Mouse (Mus musculus): ENCODE results near the gene Nol9. TPM values are rescaled to one million over a fixed set of nuclear protein-coding genes. Genes with fewer than 3 reads are reported as not detected.

Gene Nol9
- polyA plus RNA-seq, 1 experiment from 2014 or later = 46.0 TPM

GRCm38 (mm10) chr4:152097911-152098799 is 59.0 kb downstream of the Nol9 start:
- Histone ChIP-seq H3K36me3 (peaks cover 14% of the 10 kb centered on the region), H3K27ac (no peak overlapping the region), H3K4me3 (no peak overlapping the region), H3K27me3 (no peaks in the 10 kb centered on the region), H3K4me2 (replicated peaks) (0 out of 2 replicates have a peak overlapping the region, but pooled peaks have one; percentile 7), H3K4me1 (peaks cover 30% of the 10 kb centered on the region), H3K9ac (no peak overlapping the region), H3K9me3 (no peaks in the 10 kb centered on the region)
- 16% methylated on average over 11 of the region's 11 CpGs for WGBS
- ATAC-seq (ENCODE audit: insufficient number of reproducible peaks, insufficient read depth, low FRiP score, low TSS enrichment) = no peak

- H3K4me3 ChIP-seq = no peak overlapping the region
- no peaks in the 10 kb centered on the region for H3K9me3 ChIP-seq
- H3K27me3 ChIP-seq = no peaks in the 10 kb centered on the region
- no peak overlapping the region for H3K9ac ChIP-seq
- peaks cover 32% of the 10 kb centered on the region for H3K36me3 ChIP-seq
- no peak overlapping the region for H3K4me2 ChIP-seq (replicated peaks)
- H3K4me1 ChIP-seq = peaks cover 30% of the 10 kb centered on the region
- no peak overlapping the region for H3K27ac ChIP-seq
- ATAC-seq (ENCODE audit: insufficient number of reproducible peaks, insufficient read depth, low FRiP score, low TSS enrichment) = no peak
- 73% methylated on average over 11 of the region's 11 CpGs for WGBS
These were observed 61.4 kb downstream of the Nol9 start for GRCm38 (mm10) chr4:152100541-152100940.

GRCm38 (mm10) chr4:152101081-152101653 is 62.0 kb downstream of the Nol9 start:
- Histone ChIP-seq H3K4me1 (peaks cover 26% of the 10 kb centered on the region), H3K4me3 (no peak overlapping the region)
- ATAC-seq (ENCODE audit: insufficient number of reproducible peaks, insufficient read depth, low FRiP score, low TSS enrichment) = no peak

GRCm38 (mm10) chr4:152101921-152102320 is 62.8 kb downstream of the Nol9 start:
- H3K4me2 ChIP-seq (replicated peaks) = no peak overlapping the region
- H3K9ac ChIP-seq = no peak overlapping the region
- H3K27me3 ChIP-seq = no peaks in the 10 kb centered on the region
- peaks cover 44% of the 10 kb centered on the region for H3K36me3 ChIP-seq
- no peaks in the 10 kb centered on the region for H3K9me3 ChIP-seq
- H3K4me1 ChIP-seq = peaks cover 21% of the 10 kb centered on the region
- H3K27ac ChIP-seq = no peak overlapping the region
- no peak for ATAC-seq (ENCODE audit: insufficient number of reproducible peaks, insufficient read depth, low FRiP score, low TSS enrichment)
- H3K4me3 ChIP-seq = no peak overlapping the region
- WGBS = 94% methylated on average over 16 of the region's 16 CpGs

More at GRCm38 (mm10) chr4:152101081-152101653, 62.0 kb downstream of the Nol9 start:
- Histone ChIP-seq H3K4me2 (replicated peaks) (no peak overlapping the region), H3K9me3 (no peaks in the 10 kb centered on the region), H3K27me3 (no peaks in the 10 kb centered on the region), H3K27ac (no peak overlapping the region), H3K36me3 (peaks cover 38% of the 10 kb centered on the region), H3K9ac (no peak overlapping the region)
- WGBS = 57% methylated on average over 7 of the region's 7 CpGs

GRCm38 (mm10) chr4:152103025-152103424 is 63.9 kb downstream of the Nol9 start:
- WGBS = 36% methylated on average over 7 of the region's 7 CpGs
- Histone ChIP-seq H3K9ac (no peak overlapping the region), H3K27me3 (0 out of 2 replicates have a peak, but pooled peaks cover 4% of the 10 kb centered on the region), H3K27ac (no peak overlapping the region), H3K9me3 (no peaks in the 10 kb centered on the region), H3K4me2 (replicated peaks) (no peak overlapping the region), H3K36me3 (peaks cover 45% of the 10 kb centered on the region), H3K4me3 (no peak overlapping the region), H3K4me1 (peaks cover 22% of the 10 kb centered on the region)
- no peak for ATAC-seq (ENCODE audit: insufficient number of reproducible peaks, insufficient read depth, low FRiP score, low TSS enrichment)

- Histone ChIP-seq H3K36me3 (peaks cover 62% of the 10 kb centered on the region), H3K27me3 (0 out of 2 replicates have a peak, but pooled peaks cover 4% of the 10 kb centered on the region), H3K4me2 (replicated peaks) (no peak overlapping the region), H3K27ac (no peak overlapping the region), H3K4me3 (no peak overlapping the region), H3K9ac (no peak overlapping the region), H3K4me1 (peaks cover 18% of the 10 kb centered on the region; the same call in 1 of the 2 replicates), H3K9me3 (no peaks in the 10 kb centered on the region)
- ATAC-seq (ENCODE audit: insufficient number of reproducible peaks, insufficient read depth, low FRiP score, low TSS enrichment) = no peak
- 58% methylated on average over 9 of the region's 9 CpGs for WGBS
These were observed 67.6 kb downstream of the Nol9 start for GRCm38 (mm10) chr4:152106746-152107145.

GRCm38 (mm10) chr4:152107493-152107892 is 68.4 kb downstream of the Nol9 start:
- H3K36me3 ChIP-seq = peaks cover 61% of the 10 kb centered on the region
- H3K27me3 ChIP-seq = 0 out of 2 replicates have a peak, but pooled peaks cover 4% of the 10 kb centered on the region
- H3K4me2 ChIP-seq (replicated peaks) = peak overlapping the region; percentile 66
- H3K9ac ChIP-seq = 0 out of 2 replicates have a peak overlapping the region, but pooled peaks have one; percentile 17
- peak overlapping the region; percentile 31 for H3K4me3 ChIP-seq
- H3K27ac ChIP-seq = peak overlapping the region; percentile 67
- 4% methylated on average over 24 of the region's 24 CpGs for WGBS
- no peaks in the 10 kb centered on the region for H3K9me3 ChIP-seq
- peaks cover 18% of the 10 kb centered on the region; the same call in 1 of the 2 replicates for H3K4me1 ChIP-seq
- ATAC-seq (ENCODE audit: insufficient number of reproducible peaks, insufficient read depth, low FRiP score, low TSS enrichment) = peak; percentile 78

GRCm38 (mm10) chr4:152107971-152108509 is 68.9 kb downstream of the Nol9 start:
- 0 out of 2 replicates have a peak overlapping the region, but pooled peaks have one; percentile 17 for H3K9ac ChIP-seq
- H3K36me3 ChIP-seq = peaks cover 60% of the 10 kb centered on the region
- peak overlapping the region; percentile 31 for H3K4me3 ChIP-seq
- peak; percentile 88 for ATAC-seq (ENCODE audit: insufficient number of reproducible peaks, insufficient read depth, low FRiP score, low TSS enrichment)
- H3K4me1 ChIP-seq = peaks cover 18% of the 10 kb centered on the region; the same call in 1 of the 2 replicates
- peak overlapping the region; percentile 66 for H3K4me2 ChIP-seq (replicated peaks)
- 0 out of 2 replicates have a peak, but pooled peaks cover 4% of the 10 kb centered on the region for H3K27me3 ChIP-seq
- peak overlapping the region; percentile 67 for H3K27ac ChIP-seq
- WGBS = 8% methylated on average over 30 of the region's 30 CpGs
- H3K9me3 ChIP-seq = no peaks in the 10 kb centered on the region

GRCm38 (mm10) chr4:152108673-152109072 is 69.6 kb downstream of the Nol9 start:
- H3K4me1 ChIP-seq = peaks cover 18% of the 10 kb centered on the region; the same call in 1 of the 2 replicates
- H3K9me3 ChIP-seq = no peaks in the 10 kb centered on the region
- peaks cover 58% of the 10 kb centered on the region for H3K36me3 ChIP-seq
- WGBS = 88% methylated on average over 5 of the region's 5 CpGs
- H3K27me3 ChIP-seq = 0 out of 2 replicates have a peak, but pooled peaks cover 4% of the 10 kb centered on the region
- no peak overlapping the region for H3K27ac ChIP-seq
- H3K4me3 ChIP-seq = no peak overlapping the region
- no peak for ATAC-seq (ENCODE audit: insufficient number of reproducible peaks, insufficient read depth, low FRiP score, low TSS enrichment)
- H3K4me2 ChIP-seq (replicated peaks) = peak overlapping the region; percentile 66; the same call in 1 of the 2 replicates
- no peak overlapping the region for H3K9ac ChIP-seq

GRCm38 (mm10) chr4:152109509-152109908 is 70.4 kb downstream of the Nol9 start:
- no peak overlapping the region for H3K4me3 ChIP-seq
- H3K27ac ChIP-seq = no peak overlapping the region
- no peaks in the 10 kb centered on the region for H3K9me3 ChIP-seq
- H3K4me2 ChIP-seq (replicated peaks) = no peak overlapping the region
- H3K27me3 ChIP-seq = peaks cover 11% of the 10 kb centered on the region
- 87% methylated on average over 3 of the region's 3 CpGs for WGBS
- H3K4me1 ChIP-seq = peaks cover 18% of the 10 kb centered on the region; the same call in 1 of the 2 replicates
- no peak for ATAC-seq (ENCODE audit: insufficient number of reproducible peaks, insufficient read depth, low FRiP score, low TSS enrichment)
- H3K36me3 ChIP-seq = peaks cover 58% of the 10 kb centered on the region
- no peak overlapping the region for H3K9ac ChIP-seq

GRCm38 (mm10) chr4:152110689-152111088 is 71.6 kb downstream of the Nol9 start:
- Histone ChIP-seq H3K4me3 (no peak overlapping the region), H3K27me3 (peaks cover 23% of the 10 kb centered on the region), H3K9me3 (no peaks in the 10 kb centered on the region), H3K4me2 (replicated peaks) (no peak overlapping the region), H3K36me3 (peaks cover 60% of the 10 kb centered on the region), H3K9ac (no peak overlapping the region), H3K4me1 (peaks cover 23% of the 10 kb centered on the region), H3K27ac (no peak overlapping the region)
- no peak for ATAC-seq (ENCODE audit: insufficient number of reproducible peaks, insufficient read depth, low FRiP score, low TSS enrichment)
- WGBS = 78% methylated on average over 4 of the region's 4 CpGs

All from embryonic facial prominence, embryonic 12.5 days (tissue).